Mouse (Mus musculus): ENCODE results near the gene Atf6.

- TF ChIP-seq CTCF (IDR thresholded peaks at IDR 0.05; ENCODE audit: low read depth) (no peak), EP300 (optimal IDR thresholded peaks at IDR 0.05) (no peak)
These were observed 76.6 kb downstream of the Atf6 start for GRCm38 (mm10) chr1:170791001-170791400.

Measured in stomach, postnatal 0 days (tissue).